In genomic region chr1:133344357-133344756, GRCm38 (mm10) we compare ENCODE assay signal across 25 mouse cellular contexts. TPM values are rescaled to one million over a fixed set of nuclear protein-coding genes. Genes with fewer than 3 reads are reported as not detected.
"Had no signal": no experiment of that assay in that cellular context is flagged by ENCODE, and none has a peak within 500 bp of the region (broad histone marks: within the 10 kb centered on the region; RNA-seq: fewer than 3 reads in every experiment).

No protein-coding gene starts in this region.

- H3K27ac ChIP-seq: lung, embryonic 15.5 days; macrophage; midbrain, embryonic 13.5 days; midbrain, embryonic 15.5 days; neural tube, embryonic 12.5 days; stomach, embryonic 15.5 days; stomach, postnatal 0 days had no signal

- H3K9me3 ChIP-seq: lung, embryonic 15.5 days; midbrain, embryonic 13.5 days; midbrain, embryonic 15.5 days; neural tube, embryonic 12.5 days; stomach, embryonic 15.5 days had no signal

- H3K4me3 ChIP-seq: lung, embryonic 15.5 days; megakaryocyte, embryonic 14.5 days; midbrain, embryonic 13.5 days; midbrain, embryonic 15.5 days; neural tube, embryonic 12.5 days; stomach, embryonic 15.5 days had no signal

- H3K4me2 ChIP-seq: lung, embryonic 15.5 days; midbrain, embryonic 11.5 days; midbrain, embryonic 13.5 days; midbrain, embryonic 15.5 days; neural tube, embryonic 12.5 days; stomach, embryonic 15.5 days had no signal

- H3K36me3 ChIP-seq: lung, embryonic 15.5 days; midbrain, embryonic 13.5 days; midbrain, embryonic 15.5 days; neural tube, embryonic 12.5 days; stomach, embryonic 15.5 days had no signal

- H3K4me1 ChIP-seq: lung, embryonic 15.5 days; midbrain, embryonic 13.5 days; midbrain, embryonic 15.5 days; neural tube, embryonic 12.5 days; stomach, embryonic 15.5 days had no signal

- DNase-seq: lung, adult 2 months; lung, postnatal 14 days; lung, postnatal 36 days; right cerebral cortex, postnatal 14 days; thymus, adult 2 months; thymus, postnatal 25 days; thymus, postnatal 4 days had no signal

- H3K9ac ChIP-seq: lung, embryonic 15.5 days; midbrain, embryonic 13.5 days; midbrain, embryonic 15.5 days; neural tube, embryonic 12.5 days; stomach, embryonic 15.5 days had no signal

- H3K27me3 ChIP-seq: lung, embryonic 15.5 days; midbrain, embryonic 13.5 days; midbrain, embryonic 15.5 days; neural tube, embryonic 12.5 days; stomach, embryonic 15.5 days had no signal

- ATAC-seq: lung, postnatal 0 days; midbrain, embryonic 13.5 days; midbrain, embryonic 15.5 days had no signal

RNA-seq across cellular contexts. Expression of gene Ren1, which starts 6.0 kb away (rescaled TPM):
- total RNA-seq: megakaryocyte progenitor cell, adult 5-6 weeks; midbrain, postnatal 0 days; monocyte, adult 5-6 weeks; neutrophil, adult 5-6 weeks had no signal
- polyA plus RNA-seq: macrophage; midbrain, embryonic 11.5 days; midbrain, embryonic 13.5 days; midbrain, embryonic 15.5 days; midbrain, postnatal 0 days; spleen, adult 2 months had no signal

RNA-seq across cellular contexts. Expression of gene Etnk2, which starts 19.0 kb away (rescaled TPM):
- total RNA-seq: megakaryocyte progenitor cell, adult 5-6 weeks; monocyte, adult 5-6 weeks; neutrophil, adult 5-6 weeks had no signal
- polyA plus RNA-seq: macrophage had no signal

RNA-seq across cellular contexts. Expression of gene Kiss1, which starts 22.7 kb away (rescaled TPM):
- total RNA-seq: megakaryocyte progenitor cell, adult 5-6 weeks; midbrain, postnatal 0 days; monocyte, adult 5-6 weeks; neutrophil, adult 5-6 weeks had no signal
- polyA plus RNA-seq: macrophage; midbrain, embryonic 11.5 days; midbrain, embryonic 13.5 days; midbrain, embryonic 15.5 days; neural tube, embryonic 12.5 days; neural tube, embryonic 14.5 days; spleen, adult 2 months; stomach, embryonic 15.5 days; stomach, postnatal 0 days; thymus, adult 2 months; urinary bladder, adult 2 months had no signal

RNA-seq across cellular contexts. Expression of gene Golt1a, which starts 34.8 kb away (rescaled TPM):
- total RNA-seq: megakaryocyte progenitor cell, adult 5-6 weeks; midbrain, postnatal 0 days; monocyte, adult 5-6 weeks; neutrophil, adult 5-6 weeks had no signal
- polyA plus RNA-seq: macrophage; midbrain, embryonic 11.5 days; midbrain, embryonic 13.5 days; midbrain, embryonic 15.5 days; midbrain, postnatal 0 days; neural tube, embryonic 12.5 days; neural tube, embryonic 14.5 days; spleen, adult 2 months; testis, adult 2 months had no signal
